In genomic region chr15:84297454-84297853, GRCm38 (mm10) we compare ENCODE assay signal across 22 mouse cellular contexts.
"Had no signal": no experiment of that assay in that cellular context is flagged by ENCODE, and none has a peak within 500 bp of the region (broad histone marks: within the 10 kb centered on the region; RNA-seq: fewer than 3 reads in every experiment).

No protein-coding gene starts in this region.

- H3K36me3 ChIP-seq: hindbrain, embryonic 13.5 days; intestine, embryonic 15.5 days had no signal

- H3K9me3 ChIP-seq: heart, embryonic 10.5 days; heart, embryonic 12.5 days; hindbrain, embryonic 13.5 days; intestine, embryonic 15.5 days; limb, embryonic 10.5 days; limb, embryonic 12.5 days had no signal

- H3K27ac ChIP-seq: heart, embryonic 10.5 days; hindbrain, embryonic 13.5 days; intestine, embryonic 15.5 days; layer of hippocampus, adult 2 months; left cerebral cortex, adult 2 months; limb, embryonic 10.5 days; limb, embryonic 12.5 days had no signal

- H3K4me2 ChIP-seq: heart, embryonic 12.5 days; hindbrain, embryonic 13.5 days; intestine, embryonic 15.5 days; limb, embryonic 12.5 days had no signal

- H3K9ac ChIP-seq: heart, embryonic 12.5 days; intestine, embryonic 15.5 days; limb, embryonic 12.5 days had no signal

- H3K4me3 ChIP-seq: heart, embryonic 10.5 days; heart, embryonic 12.5 days; hindbrain, embryonic 13.5 days; intestine, embryonic 15.5 days; layer of hippocampus, adult 2 months; left cerebral cortex, adult 2 months; limb, embryonic 10.5 days; limb, embryonic 12.5 days had no signal

- H3K27me3 ChIP-seq: heart, embryonic 12.5 days; intestine, embryonic 15.5 days had no signal

- ATAC-seq: hindbrain, embryonic 16.5 days; inflammation-experienced regulatory T-cells, adult 6 months; intestine, embryonic 15.5 days; intestine, postnatal 0 days had no signal

- DNase-seq: gastrocnemius, postnatal 14 days; gastrocnemius, postnatal 36 days; heart, adult 18-20 months; heart, postnatal 10 days; heart, postnatal 4 days; kidney, adult 18-20 months; kidney, adult 8-10 months; kidney, postnatal 10 days; kidney, postnatal 25 days; kidney, postnatal 4 days; liver had no signal
